Mouse (Mus musculus) retina, embryonic 14.5 days (tissue): ENCODE measurements around the gene Timp3.
"Not testable (repeated sequence)": the region's sequence is repeated elsewhere in the genome, so short reads cannot be mapped to it uniquely, and the experiment has no call there.

Experiments
- DNase-seq: peaks from one replicate; pipeline ENCODE4 v3.0.0-alpha.2; 2015; ENCODE audit warnings: low spot score

The Timp3 gene

GRCm38 (mm10) chr10:86352521-86352920 lies 52.3 kb downstream of the Timp3 start:
- DNase-seq = no peak

GRCm38 (mm10) chr10:86356819-86357563 lies 56.8 kb downstream of the Timp3 start:
- peak; percentile 41 for DNase-seq

DNA sequence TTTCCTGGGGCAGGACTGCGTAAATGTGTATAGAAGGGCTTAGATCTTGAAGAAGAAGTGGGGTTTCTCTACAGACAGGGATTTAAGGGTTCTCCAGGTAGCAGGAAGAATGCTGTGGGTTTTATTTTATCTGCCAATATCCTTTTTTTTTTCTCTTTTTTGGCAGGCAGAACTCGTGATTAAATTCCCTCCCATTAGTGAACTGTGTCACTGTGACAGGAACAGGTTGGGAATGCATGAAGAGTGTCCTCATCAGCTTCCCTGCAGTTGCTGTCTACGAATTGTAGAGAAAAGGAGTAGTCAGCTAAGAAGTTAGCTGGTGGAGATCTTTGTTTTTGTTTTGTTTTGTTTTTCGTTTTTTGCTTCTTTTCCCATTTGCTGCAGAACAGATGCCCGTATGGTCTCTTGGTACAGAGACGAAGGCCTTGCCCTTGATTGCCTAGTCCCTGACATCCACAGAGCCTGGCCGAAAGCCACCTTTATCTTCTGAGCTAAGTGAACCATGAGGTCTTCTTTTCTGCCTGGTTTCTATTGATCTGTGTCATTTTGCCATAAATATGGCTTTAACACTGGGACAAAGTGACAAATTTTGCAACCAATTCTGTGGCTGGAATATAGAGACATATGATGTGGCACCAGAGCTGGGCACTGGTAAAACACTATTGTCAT lies 58.3 kb downstream of the Timp3 start:
- no peak for DNase-seq

GRCm38 (mm10) chr10:86359208-86359607 lies 59.0 kb downstream of the Timp3 start:
- peak; percentile 16 for DNase-seq

GRCm38 (mm10) chr10:86359699-86360098 lies 59.5 kb downstream of the Timp3 start:
- DNase-seq = no peak

DNA sequence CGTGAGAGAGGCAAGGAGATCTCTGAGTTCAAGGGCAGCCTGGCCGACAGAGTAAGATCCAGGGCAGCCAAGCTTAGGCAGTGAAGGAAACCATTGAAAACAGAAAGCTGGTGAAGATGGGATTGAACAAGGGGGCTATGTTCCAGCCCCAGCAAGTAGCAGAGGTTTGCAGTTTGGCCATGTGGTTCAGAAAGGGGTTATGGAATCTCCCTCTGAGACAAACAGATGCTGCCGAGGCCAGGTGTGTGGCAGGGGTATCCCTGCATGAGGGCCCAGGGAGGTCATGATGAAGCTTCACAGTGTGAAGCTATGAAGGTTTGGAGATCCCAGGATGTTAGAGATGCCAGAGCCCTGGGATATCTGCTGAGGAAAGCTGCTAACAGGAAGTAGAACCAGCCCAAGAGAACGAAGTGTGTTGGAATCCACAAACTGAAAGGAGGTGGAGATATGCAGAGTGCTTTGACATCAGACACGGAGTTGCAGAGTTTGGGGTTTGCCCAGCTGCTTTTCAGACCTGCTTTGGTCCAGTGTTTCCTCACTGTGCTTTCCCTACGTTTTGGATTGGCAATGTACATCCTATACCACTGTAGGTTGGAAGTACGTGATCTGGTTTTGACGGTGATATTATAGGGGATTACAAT lies 63.6 kb downstream of the Timp3 start:
- no peak for DNase-seq

DNA sequence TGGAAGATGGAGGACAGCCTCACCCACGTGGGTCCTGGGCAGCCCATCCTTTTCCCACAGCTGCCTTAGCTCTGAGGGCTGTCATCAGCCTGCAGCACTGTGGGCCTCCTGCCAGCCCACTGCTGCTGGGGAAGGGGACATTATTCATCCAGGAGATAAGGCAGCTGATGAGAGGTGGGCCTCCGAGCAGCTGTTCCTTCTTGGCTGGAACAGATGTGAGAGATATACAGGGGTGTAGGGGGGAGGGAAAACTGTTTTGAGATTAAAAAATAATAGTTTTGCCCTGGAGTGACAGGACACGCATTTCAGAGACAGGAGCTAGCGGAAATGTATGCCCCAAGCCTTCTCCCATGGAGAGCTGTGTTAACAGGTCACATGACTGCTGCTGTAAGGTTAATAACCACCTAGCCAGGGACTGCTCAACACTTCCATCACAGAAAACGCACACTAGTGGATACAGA lies 65.5 kb downstream of the Timp3 start:
- no peak for DNase-seq

DNA sequence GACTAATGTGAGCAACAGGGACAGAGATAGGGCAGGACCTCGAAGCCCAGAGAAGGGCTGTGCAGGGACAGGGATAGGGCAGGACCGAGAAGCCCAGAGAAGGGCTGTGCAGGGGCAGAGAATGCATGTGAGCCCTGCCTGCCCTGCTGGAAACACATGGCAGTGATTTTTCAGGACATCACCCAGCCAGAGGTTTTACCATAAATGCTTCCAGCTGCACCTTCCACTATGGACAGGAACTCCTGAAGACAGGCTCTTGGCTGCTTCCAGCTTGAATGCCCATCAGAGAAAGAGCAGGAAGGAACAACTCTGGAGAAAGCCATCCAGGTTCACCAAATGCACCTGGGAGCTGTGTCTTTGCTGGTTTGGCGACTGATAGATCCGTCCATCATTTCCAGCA lies 67.2 kb downstream of the Timp3 start:
- no peak for DNase-seq

GRCm38 (mm10) chr10:86368811-86369210 lies 68.6 kb downstream of the Timp3 start:
- no peak for DNase-seq

DNA sequence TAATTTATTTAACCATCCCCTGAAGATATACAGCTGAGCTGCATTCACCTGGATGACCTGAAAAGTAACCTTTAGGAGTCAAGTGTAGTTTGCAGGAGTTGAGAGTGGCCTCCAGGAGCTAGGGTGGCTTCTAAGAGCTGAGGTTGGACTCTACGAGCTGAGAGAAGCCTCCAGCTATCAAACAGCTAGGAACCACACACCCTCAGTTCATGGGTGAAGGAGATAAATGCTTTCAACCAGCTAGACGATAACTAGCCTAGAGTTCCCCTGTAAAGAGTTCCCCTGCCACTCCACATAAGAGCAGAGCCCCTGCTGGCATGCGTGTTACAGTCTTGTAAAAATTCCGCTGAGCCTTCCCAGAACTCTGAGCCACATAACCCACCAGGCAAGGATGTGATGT lies 69.2 kb downstream of the Timp3 start:
- DNase-seq = no peak

GRCm38 (mm10) chr10:86371561-86371960 lies 71.4 kb downstream of the Timp3 start:
- DNase-seq = no peak

DNA sequence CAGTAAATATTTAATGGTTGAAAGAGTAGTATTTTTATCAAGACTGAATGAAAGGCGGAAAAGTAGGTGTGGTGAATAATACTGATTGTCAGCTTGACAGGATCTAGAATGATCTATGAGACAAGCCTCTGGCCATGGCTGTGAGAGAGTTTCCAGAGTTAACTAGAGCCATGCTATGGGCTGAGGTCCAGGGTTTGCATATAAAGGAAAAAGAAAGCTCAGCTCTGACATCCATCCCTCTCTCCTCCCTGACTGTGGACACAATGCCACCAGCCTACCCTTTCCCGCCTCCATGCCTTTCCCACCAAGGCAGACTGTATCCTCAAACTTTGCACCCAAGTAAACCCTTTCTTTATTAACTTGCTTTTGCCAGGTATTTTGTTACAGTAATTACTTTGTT lies 73.9 kb downstream of the Timp3 start:
- no peak for DNase-seq

GRCm38 (mm10) chr10:86375903-86376302 lies 75.7 kb downstream of the Timp3 start:
- no peak for DNase-seq

DNA sequence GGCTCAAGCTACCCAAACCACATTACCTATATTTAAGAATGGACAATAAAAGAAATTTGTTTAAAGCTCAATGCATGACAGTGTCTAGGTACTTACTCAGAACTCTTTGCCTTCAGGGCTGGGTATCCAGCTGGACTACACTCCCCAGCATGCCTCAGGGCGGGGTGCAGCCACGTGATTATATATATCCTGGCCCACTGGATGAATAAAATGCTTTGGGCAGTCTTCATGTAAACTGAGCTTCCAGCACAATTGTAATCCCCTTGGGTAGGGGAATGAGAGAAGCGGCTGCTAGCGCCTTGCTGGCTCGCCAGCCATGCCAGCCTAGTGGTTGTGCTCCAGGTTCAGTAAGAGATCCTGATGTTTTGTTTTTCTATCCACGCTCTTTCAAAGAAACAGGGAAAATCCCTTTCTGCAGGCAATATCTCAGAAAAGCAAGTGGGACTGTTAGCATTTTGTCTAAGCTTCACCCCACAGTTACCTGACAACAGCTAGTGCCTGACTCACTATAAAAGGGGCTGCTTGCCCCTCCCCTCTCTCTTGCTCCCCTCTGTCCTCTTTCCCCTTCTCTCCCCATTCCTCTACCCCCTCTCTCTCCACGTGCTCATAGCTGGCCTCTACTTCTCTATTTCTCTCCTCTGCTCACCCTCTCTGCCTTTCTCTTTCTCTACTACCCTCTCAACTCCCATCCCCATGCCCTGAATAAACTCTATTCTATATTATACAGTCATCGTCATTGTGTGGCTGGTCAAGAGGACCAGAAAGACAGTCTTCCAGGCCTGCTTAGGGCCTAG lies 76.4 kb downstream of the Timp3 start:
- no peak for DNase-seq

GRCm38 (mm10) chr10:86378803-86379202 lies 78.6 kb downstream of the Timp3 start:
- DNase-seq = not testable (repeated sequence)

DNA sequence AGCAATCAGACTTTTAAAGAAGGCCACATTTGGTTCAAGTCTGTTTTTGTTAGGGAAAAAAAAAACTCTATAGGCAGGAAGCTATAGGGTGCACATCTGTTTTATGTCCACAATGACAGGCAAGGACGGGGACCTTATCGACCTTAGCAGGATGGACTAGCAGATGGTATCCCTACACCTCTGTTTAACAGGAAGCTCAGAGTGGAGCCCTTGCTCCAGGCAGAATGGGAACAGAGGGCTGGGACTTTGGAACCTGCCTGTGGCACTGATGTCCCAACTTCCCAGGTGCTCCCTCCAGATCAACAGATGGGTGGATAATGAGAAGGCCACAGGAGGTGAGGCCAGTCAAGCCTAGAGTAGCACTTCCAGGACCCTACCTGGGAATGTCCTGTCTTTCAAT lies 80.5 kb downstream of the Timp3 start:
- no peak for DNase-seq

DNA sequence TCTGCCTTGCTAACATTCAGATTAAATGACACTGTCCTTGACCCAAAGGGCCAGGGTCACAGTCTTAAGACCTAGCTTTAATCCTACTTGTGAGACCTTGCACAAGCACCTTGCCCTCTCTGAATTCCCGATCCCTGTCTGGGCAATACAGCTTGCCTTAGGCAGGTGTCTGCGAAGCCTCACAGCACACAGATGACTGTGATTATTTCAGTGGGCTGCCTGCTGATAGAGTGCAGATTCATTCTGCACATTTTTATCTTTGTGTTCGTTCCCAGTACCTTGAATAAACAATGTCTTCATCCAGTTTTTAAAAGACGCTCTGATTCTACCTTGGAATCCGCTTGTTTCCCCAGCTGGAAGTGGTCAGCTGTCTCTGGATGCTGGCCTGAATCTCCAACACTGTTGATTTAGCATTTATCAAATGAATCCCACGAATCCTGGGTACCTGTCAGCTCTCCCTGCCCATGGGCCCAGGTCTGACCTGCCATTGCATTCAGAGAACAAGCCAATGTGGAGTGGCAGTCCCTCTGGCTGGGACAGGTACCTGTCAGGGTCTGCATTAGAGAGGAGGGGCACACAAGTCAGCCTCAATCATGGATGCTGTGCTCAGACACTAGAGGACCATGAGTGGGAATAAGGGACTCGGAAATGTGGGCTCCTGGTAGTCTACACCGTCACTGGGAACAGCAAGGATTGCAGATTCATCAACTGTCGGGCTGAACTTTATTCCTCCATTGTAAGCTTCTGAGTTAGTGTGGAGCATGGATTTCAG lies 81.2 kb downstream of the Timp3 start:
- no peak for DNase-seq

DNA sequence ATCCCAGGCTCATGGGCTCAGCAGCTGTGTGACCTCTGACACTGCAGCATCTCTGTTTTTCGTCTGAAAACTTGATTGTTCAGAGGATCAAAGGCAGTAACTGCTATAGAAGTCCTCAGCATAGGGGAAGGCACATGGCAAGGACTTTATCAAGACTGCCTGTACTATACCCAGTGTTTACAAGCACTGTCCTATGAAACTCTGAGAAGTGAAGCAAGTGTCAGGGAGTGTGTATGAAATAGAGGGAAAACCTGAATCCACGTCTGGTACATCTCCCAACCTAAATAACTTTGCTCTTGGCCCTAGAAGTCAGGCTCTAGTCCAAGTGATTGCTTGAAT lies 81.7 kb downstream of the Timp3 start:
- no peak for DNase-seq

DNA sequence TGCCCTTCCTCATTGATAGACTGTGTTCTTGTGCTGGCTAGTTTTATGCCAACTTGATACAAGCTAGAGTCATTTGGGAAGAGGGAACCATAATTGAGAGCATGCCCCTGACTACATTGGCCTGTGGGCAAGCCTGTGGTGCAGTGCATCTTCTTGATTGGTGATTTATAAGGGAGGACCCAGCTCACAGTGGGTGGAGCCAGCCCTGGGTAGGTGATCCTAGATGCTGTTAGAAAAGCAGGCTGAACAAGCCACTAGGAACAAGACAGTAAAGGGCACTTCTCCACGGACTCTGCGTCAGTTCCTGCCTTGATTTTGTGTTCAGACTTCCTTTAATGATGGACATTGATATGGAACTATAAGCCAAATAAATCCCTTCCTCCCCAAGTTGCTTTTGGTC lies 84.5 kb downstream of the Timp3 start:
- DNase-seq = no peak

DNA sequence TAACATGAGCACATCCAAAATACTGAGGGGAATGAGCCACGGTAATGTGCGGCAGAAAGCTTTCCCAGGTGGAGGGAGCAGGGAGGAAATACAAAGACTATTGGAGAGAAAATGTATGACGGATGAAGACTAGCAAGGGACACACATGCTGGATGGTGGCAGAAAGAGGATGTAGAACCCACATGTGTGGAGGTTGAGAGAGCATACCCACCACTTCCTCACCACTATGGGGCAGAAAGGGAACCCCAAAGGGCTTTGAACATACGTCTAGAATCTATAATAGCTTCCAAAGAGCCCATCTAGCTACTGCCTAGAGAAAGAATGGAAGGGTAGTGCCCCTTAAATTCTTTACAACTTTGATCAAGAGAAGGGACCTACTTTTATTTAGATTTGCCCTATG lies 85.5 kb downstream of the Timp3 start:
- DNase-seq = no peak

DNA sequence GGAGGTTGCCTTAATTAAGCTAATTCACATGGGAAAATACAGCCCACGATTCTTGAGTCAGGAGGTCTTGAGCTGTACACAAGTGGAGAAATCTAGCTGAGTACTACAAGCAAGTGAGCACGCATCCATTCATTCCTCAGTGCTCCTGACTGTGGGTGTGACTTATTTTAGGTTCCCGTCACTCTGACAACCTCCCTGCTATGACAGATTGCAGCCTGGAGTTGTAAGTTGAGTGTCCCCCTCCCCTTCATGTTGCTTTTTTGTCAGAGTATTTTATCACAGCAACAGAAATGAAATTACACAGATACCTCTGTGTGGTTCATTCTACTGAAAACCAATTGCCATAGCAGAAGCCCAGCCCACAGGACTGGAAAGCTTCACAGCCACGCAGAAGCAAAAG lies 86.1 kb downstream of the Timp3 start:
- no peak for DNase-seq
